Mouse (Mus musculus) MEL (cell line): ENCODE measurements around the gene Lmx1b.

Experiments used
- BHLHE40 ChIP-seq: IDR thresholded peaks from 2 replicates; pipeline ENCODE4 v1.6.1; 2012; ENCODE audit warnings: low read depth, mild to moderate bottlenecking, inconsistent platforms, low read length, improper control_type of control experiment, borderline replicate concordance
- CTCF ChIP-seq, 3 experiments: IDR thresholded peaks in 2 of 3; conservative IDR thresholded peaks in 1 of 3; 2 replicates each; pipeline ENCODE4 v1.5.1; 2011 to 2012; ENCODE audit warnings: low read length in 3 of 3, low read depth in 2 of 3, mild to moderate bottlenecking in 2 of 3, improper control_type of control experiment in 1 of 3, inconsistent platforms in 1 of 3, mixed read lengths in 1 of 3, moderate library complexity in 1 of 3; ENCODE audit not compliant: control insufficient read depth in 1 of 3, insufficient read depth in 1 of 3, poor library complexity in 1 of 3, severe bottlenecking in 1 of 3
- E2F4 ChIP-seq: IDR thresholded peaks from 2 replicates; pipeline ENCODE4 v1.6.1; 2011; ENCODE audit warnings: low read depth, low read length, improper control_type of control experiment, borderline replicate concordance
- GATA1 ChIP-seq: IDR thresholded peaks from 2 replicates; pipeline ENCODE4 v1.6.1; 2011; ENCODE audit warnings: low read depth, low read length, improper control_type of control experiment
- MEF2A ChIP-seq: IDR thresholded peaks from 2 replicates; pipeline ENCODE4 v1.6.1; 2014; ENCODE audit warnings: low read depth, mild to moderate bottlenecking, inconsistent platforms, low read length, improper control_type of control experiment; ENCODE audit not compliant: poor library complexity, insufficient replicate concordance, severe bottlenecking; ENCODE audit errors: extremely low read depth
- POLR2A ChIP-seq, 2 experiments: IDR thresholded peaks; 2 replicates each; pipeline ENCODE4 v1.6.1; 2011 to 2012; ENCODE audit warnings: low read length in 2 of 2, mild to moderate bottlenecking in 2 of 2, control low read depth in 1 of 2, improper control_type of control experiment in 1 of 2, low read depth in 1 of 2, moderate library complexity in 1 of 2; ENCODE audit not compliant: control insufficient read depth in 1 of 2, insufficient read depth in 1 of 2, poor library complexity in 1 of 2
- POLR2AphosphoS2 ChIP-seq: IDR thresholded peaks from 2 replicates; pipeline ENCODE4 v1.6.1; 2011; ENCODE audit warnings: low read length, improper control_type of control experiment
- TAL1 ChIP-seq: IDR thresholded peaks from 2 replicates; pipeline ENCODE4 v1.6.1; 2012; ENCODE audit warnings: mild to moderate bottlenecking, inconsistent platforms, low read length, moderate library complexity, mixed read lengths
- UBTF ChIP-seq: IDR thresholded peaks from 2 replicates; pipeline ENCODE4 v1.6.1; 2012; ENCODE audit warnings: low read depth, mild to moderate bottlenecking, inconsistent platforms, low read length, improper control_type of control experiment, moderate library complexity, borderline replicate concordance; ENCODE audit not compliant: insufficient read depth

- TF ChIP-seq GATA1 = no peak
- no peak for TF ChIP-seq POLR2A (IDR thresholded peaks at IDR 0.05; ENCODE audit: control insufficient read depth in 1 of 2, insufficient read depth in 1 of 2, low read depth in 1 of 2, low read length in 2 of 2, poor library complexity in 1 of 2)
- no peak for TF ChIP-seq CTCF (IDR thresholded peaks at IDR 0.05 in 2 of 3, conservative IDR thresholded peaks at IDR 0.05 in 1 of 3; ENCODE audit: control insufficient read depth in 1 of 3, insufficient read depth in 1 of 3, low read depth in 2 of 3, low read length in 3 of 3, poor library complexity in 1 of 3, severe bottlenecking in 1 of 3)
- TF ChIP-seq TAL1 = no peak
- TF ChIP-seq BHLHE40 = no peak
- TF ChIP-seq POLR2AphosphoS2 = no peak
- TF ChIP-seq UBTF = no peak
- TF ChIP-seq MEF2A = no peak
- no peak for TF ChIP-seq E2F4
Observed at GRCm38 (mm10) chr2:33643721-33644713, 3.7 kb upstream of the Lmx1b start.
